Mouse (Mus musculus) liver, postnatal 0 days (tissue): ENCODE measurements around the gene Sptan1.

Experiments
- CTCF ChIP-seq: sonication (generic); IDR thresholded peaks from 2 replicates; pipeline ENCODE4 v1.5.1; 2016; ENCODE audit warnings: antibody characterized with exemption, low read depth
- EP300 ChIP-seq: IDR thresholded peaks from 2 replicates; pipeline ENCODE4 v1.6.1; 2016; ENCODE audit warnings: antibody characterized with exemption, low read depth, mild to moderate bottlenecking

GRCm38 (mm10) chr2:29934906-29935599 lies 30.3 kb upstream of the Sptan1 start, which contains the start of gene Gle1:
- no peak; the same call in 1 of the 2 replicates for TF ChIP-seq EP300
- peak; percentile 86 for TF ChIP-seq CTCF
